Mouse (Mus musculus): ENCODE data around the gene Cecr2.

Gene Cecr2

GRCm38 (mm10) chr6:120820144-120820543 is 154.0 kb downstream of the Cecr2 start:
- in situ Hi-C loops (cut with MboI, MseI) = no loop called here

All from T-helper 2 cell (primary cell).